8 mouse cellular contexts compared by ENCODE assay signal in genomic region chr7:140805704-140806103, GRCm38 (mm10). TPM values are rescaled to one million over a fixed set of nuclear protein-coding genes. Genes with fewer than 3 reads are reported as not detected.
DNase-seq lines count a peak whose midpoint lies in the region; ATAC-seq lines count a peak whose summit lies in the region.

No protein-coding gene starts in this region.

- no peak overlapping the region for H3K4me2 ChIP-seq in midbrain, embryonic 14.5 days (ENCODE audit: low read length)
- H3K4me2 ChIP-seq in forebrain, embryonic 16.5 days (ENCODE audit: low read length) = no peak overlapping the region

- no peak overlapping the region for H3K9ac ChIP-seq in midbrain, embryonic 14.5 days (replicated peaks; ENCODE audit: low read length)
- H3K9ac ChIP-seq in forebrain, embryonic 16.5 days (replicated peaks; ENCODE audit: low read depth, low read length) = no peak overlapping the region

- no peak for ATAC-seq in midbrain, embryonic 14.5 days (ENCODE audit: low FRiP score, low TSS enrichment)
- ATAC-seq in forebrain, embryonic 16.5 days = no peak

- H3K9me3 ChIP-seq in midbrain, embryonic 14.5 days (ENCODE audit: control insufficient read depth, low read length) = no peaks in the 10 kb centered on the region
- H3K9me3 ChIP-seq in midbrain, embryonic 10.5 days (replicated peaks) = no peaks in the 10 kb centered on the region
- no peaks in the 10 kb centered on the region for H3K9me3 ChIP-seq in forebrain, embryonic 16.5 days (ENCODE audit: control insufficient read depth, low read length)

- H3K27me3 ChIP-seq in midbrain, embryonic 14.5 days (ENCODE audit: control insufficient read depth, insufficient read depth, low read length) = no peaks in the 10 kb centered on the region
- no peaks in the 10 kb centered on the region for H3K27me3 ChIP-seq in midbrain, embryonic 10.5 days (ENCODE audit: low read depth, poor library complexity, severe bottlenecking)
- no peaks in the 10 kb centered on the region for H3K27me3 ChIP-seq in splenic B cell, adult 2 months (ENCODE audit: control insufficient read depth, insufficient read depth, low read length, poor library complexity, severe bottlenecking)
- no peaks in the 10 kb centered on the region for H3K27me3 ChIP-seq in forebrain, embryonic 16.5 days (replicated peaks; ENCODE audit: control insufficient read depth, insufficient read depth, low read length)

- no peak overlapping the region for H3K27ac ChIP-seq in midbrain, embryonic 14.5 days (replicated peaks; ENCODE audit: low read depth, low read length)
- H3K27ac ChIP-seq in midbrain, embryonic 10.5 days (replicated peaks) = no peak overlapping the region
- H3K27ac ChIP-seq in forebrain, embryonic 16.5 days (ENCODE audit: low read length) = no peak overlapping the region

- no peak overlapping the region for H3K4me3 ChIP-seq in midbrain, embryonic 14.5 days (replicated peaks; ENCODE audit: low read depth, low read length)
- no peak overlapping the region for H3K4me3 ChIP-seq in midbrain, embryonic 10.5 days
- no peak overlapping the region for H3K4me3 ChIP-seq in forebrain, embryonic 16.5 days (replicated peaks; ENCODE audit: low read length)

- no peaks in the 10 kb centered on the region for H3K4me1 ChIP-seq in midbrain, embryonic 14.5 days (ENCODE audit: control insufficient read depth, insufficient read depth, low read length)
- H3K4me1 ChIP-seq in midbrain, embryonic 10.5 days = 0 out of 2 replicates have a peak, but pooled peaks cover 3% of the 10 kb centered on the region
- no peaks in the 10 kb centered on the region for H3K4me1 ChIP-seq in forebrain, embryonic 16.5 days (replicated peaks; ENCODE audit: control insufficient read depth, insufficient read depth, low read length)

- 21% methylated on average over 1 of the region's 1 CpGs for WGBS in midbrain, embryonic 14.5 days
- 18% methylated on average over 1 of the region's 1 CpGs for WGBS in midbrain, embryonic 10.5 days
- WGBS in forebrain, embryonic 16.5 days = 18% methylated on average over 1 of the region's 1 CpGs

- peak; percentile 36 for DNase-seq in midbrain, embryonic 14.5 days
- no peak for DNase-seq in midbrain, embryonic 10.5 days (ENCODE audit: low spot score)
- peak; percentile 71 for DNase-seq in adipocyte (ENCODE audit: low spot score)
- peak; percentile 60 for DNase-seq in embryo, embryonic 10.5 days (ENCODE audit: low spot score)
- DNase-seq in kidney, postnatal 25 days = peak; percentile 80 to 83
- peak; percentile 38 to 63 for DNase-seq in lung, adult 18-20 months
- DNase-seq in splenic B cell, adult 2 months (ENCODE audit: low read depth, low spot score) = peak; percentile 44

- H3K36me3 ChIP-seq in midbrain, embryonic 14.5 days (ENCODE audit: control insufficient read depth, insufficient read depth, low read length) = peaks cover 17% of the 10 kb centered on the region
- peaks cover 5% of the 10 kb centered on the region for H3K36me3 ChIP-seq in midbrain, embryonic 10.5 days
- H3K36me3 ChIP-seq in splenic B cell, adult 2 months (ENCODE audit: control insufficient read depth, insufficient read depth, low read length, poor library complexity, severe bottlenecking) = no peaks in the 10 kb centered on the region
- H3K36me3 ChIP-seq in forebrain, embryonic 16.5 days (ENCODE audit: control insufficient read depth, insufficient read depth) = no peaks in the 10 kb centered on the region

RNA-seq across cellular contexts. Expression of gene Zfp941, which starts 16.3 kb away (rescaled TPM):
- polyA plus RNA-seq in midbrain, embryonic 14.5 days (2014; fragmentation: Nextera tagmentation; extraction: Ambion mirVana) = 25.4 and 34.5 TPM in 2 replicates
- 3.0 and 5.6 TPM in 2 replicates for polyA plus RNA-seq in midbrain, embryonic 10.5 days (2016; fragmentation: Nextera tagmentation; extraction: Ambion mirVana)
- 9.5 and 15.3 TPM in 2 replicates for polyA plus RNA-seq in forebrain, embryonic 16.5 days (2015; fragmentation: Nextera tagmentation; extraction: Ambion mirVana)

RNA-seq across cellular contexts. Expression of gene Syce1, which starts 18.1 kb away (rescaled TPM):
- polyA plus RNA-seq in midbrain, embryonic 14.5 days (2014; fragmentation: Nextera tagmentation; extraction: Ambion mirVana) = 0.18 TPM in 1 of 2 replicates, not detected in the other
- polyA plus RNA-seq in midbrain, embryonic 10.5 days (2016; fragmentation: Nextera tagmentation; extraction: Ambion mirVana) = 0.12 TPM in 1 of 2 replicates, not detected in the other
- polyA plus RNA-seq in forebrain, embryonic 16.5 days (2015; fragmentation: Nextera tagmentation; extraction: Ambion mirVana) = 0.34 and 0.40 TPM in 2 replicates

RNA-seq across cellular contexts. Expression of gene Urah, which starts 29.1 kb away (rescaled TPM):
- not detected in 2 replicates for polyA plus RNA-seq in midbrain, embryonic 14.5 days (2014; fragmentation: Nextera tagmentation; extraction: Ambion mirVana)
- polyA plus RNA-seq in midbrain, embryonic 10.5 days (2016; fragmentation: Nextera tagmentation; extraction: Ambion mirVana) = 0.39 and 0.55 TPM in 2 replicates
- polyA plus RNA-seq in forebrain, embryonic 16.5 days (2015; fragmentation: Nextera tagmentation; extraction: Ambion mirVana) = not detected in 2 replicates

RNA-seq across cellular contexts. Expression of gene Scgb1c1, which starts 39.6 kb away (rescaled TPM):
- not detected in 2 replicates for polyA plus RNA-seq in midbrain, embryonic 14.5 days (2014; fragmentation: Nextera tagmentation; extraction: Ambion mirVana)
- polyA plus RNA-seq in midbrain, embryonic 10.5 days (2016; fragmentation: Nextera tagmentation; extraction: Ambion mirVana) = not detected in 2 replicates
- 1.7 TPM in 1 of 2 replicates, not detected in the other for polyA plus RNA-seq in forebrain, embryonic 16.5 days (2015; fragmentation: Nextera tagmentation; extraction: Ambion mirVana)

RNA-seq across cellular contexts. Expression of gene Odf3, which starts 41.9 kb away (rescaled TPM):
- not detected in 2 replicates for polyA plus RNA-seq in midbrain, embryonic 14.5 days (2014; fragmentation: Nextera tagmentation; extraction: Ambion mirVana)
- polyA plus RNA-seq in midbrain, embryonic 10.5 days (2016; fragmentation: Nextera tagmentation; extraction: Ambion mirVana) = not detected in 2 replicates
- not detected in 2 replicates for polyA plus RNA-seq in forebrain, embryonic 16.5 days (2015; fragmentation: Nextera tagmentation; extraction: Ambion mirVana)
